Comparison of ENCODE assay signal across 17 mouse cellular contexts in genomic region chr9:42032419-42032818, GRCm38 (mm10).
DNase-seq lines count a peak whose midpoint lies in the region; ATAC-seq and TF ChIP-seq lines count a peak whose summit lies in the region.
"Had no signal": no experiment of that assay in that cellular context is flagged by ENCODE, and none has a peak within 500 bp of the region (broad histone marks: within the 10 kb centered on the region; RNA-seq: fewer than 3 reads in every experiment).

No protein-coding gene starts in this region.

- no peak for TF ChIP-seq CTCF in spleen, adult 2 months (IDR thresholded peaks at IDR 0.05; ENCODE audit: extremely low read depth, insufficient read depth, insufficient read length, insufficient replicate concordance)
- TF ChIP-seq CTCF in kidney, adult 2 months (conservative IDR thresholded peaks at IDR 0.05; ENCODE audit: insufficient read depth, insufficient read length, low read depth, low read length): no peak

- peak overlapping the region; percentile 54 for H3K27ac ChIP-seq in spleen, adult 2 months (ENCODE audit: insufficient read depth, low read length)
- H3K27ac ChIP-seq in kidney, adult 2 months (ENCODE audit: insufficient read depth, low read depth, low read length): no peak overlapping the region
- H3K27ac ChIP-seq: kidney, postnatal 0 days; lung, embryonic 15.5 days had no signal

- H3K4me3 ChIP-seq in spleen, adult 2 months (ENCODE audit: extremely low read depth, insufficient read depth, insufficient read length): no peak overlapping the region
- H3K4me3 ChIP-seq in kidney, adult 2 months (ENCODE audit: insufficient read depth, low read depth, low read length): no peak overlapping the region
- H3K4me3 ChIP-seq: heart, embryonic 12.5 days; lung, embryonic 15.5 days; myocyte had no signal

- DNase-seq in cerebellum, adult 9-10 months: peak; percentile 26
- no peak for DNase-seq in cerebellum, postnatal 4 days (ENCODE audit: low spot score in 2 of 2)
- DNase-seq in spleen, adult 2 months (ENCODE audit: low read depth in 1 of 2, low spot score in 2 of 2): peak in 1 of 2 experiments; percentile 25
- DNase-seq in spleen, postnatal 14 days (ENCODE audit: low spot score in 2 of 2): no peak
- peak; percentile 36 for DNase-seq in thymus, postnatal 4 days
- DNase-seq in layer of hippocampus, postnatal 10 days (ENCODE audit: low spot score in 2 of 2): no peak
- no peak for DNase-seq in kidney, adult 2 months
- DNase-seq: adrenal gland, postnatal 10 days; cerebellum, postnatal 10 days; gastrocnemius, postnatal 25 days; heart, postnatal 4 days; layer of hippocampus, adult 9-11 months had no signal

- H3K27me3 ChIP-seq in spleen, adult 2 months (ENCODE audit: control insufficient read depth, insufficient read depth, low read length): no peaks in the 10 kb centered on the region
- H3K27me3 ChIP-seq in kidney, adult 2 months (replicated peaks; ENCODE audit: control insufficient read depth, insufficient read depth, low read length): no peaks in the 10 kb centered on the region
- H3K27me3 ChIP-seq: heart, embryonic 12.5 days; lung, embryonic 15.5 days had no signal

- peaks cover 28% of the 10 kb centered on the region for H3K36me3 ChIP-seq in spleen, adult 2 months (ENCODE audit: control insufficient read depth, insufficient read depth, low read length)
- H3K36me3 ChIP-seq in kidney, adult 2 months (ENCODE audit: control insufficient read depth, insufficient read depth, low read length): no peaks in the 10 kb centered on the region
- H3K36me3 ChIP-seq: heart, embryonic 12.5 days; lung, embryonic 15.5 days had no signal

- 44% methylated on average over 9 of the region's 9 CpGs for WGBS in spleen, adult 2 months
- WGBS in kidney, adult 2 months: 64% methylated on average over 9 of the region's 9 CpGs

- peaks cover 63% of the 10 kb centered on the region for H3K4me1 ChIP-seq in spleen, adult 2 months (ENCODE audit: control insufficient read depth, insufficient read depth, insufficient read length)
- peaks cover 15% of the 10 kb centered on the region for H3K4me1 ChIP-seq in kidney, adult 2 months (ENCODE audit: control insufficient read depth, insufficient read depth, low read length)
- H3K4me1 ChIP-seq: heart, embryonic 12.5 days had no signal

- TF ChIP-seq POLR2A in spleen, adult 2 months (IDR thresholded peaks at IDR 0.05; ENCODE audit: low read depth, low read length): no peak
- TF ChIP-seq POLR2A in kidney, adult 2 months (IDR thresholded peaks at IDR 0.05; ENCODE audit: low read depth, low read length): no peak

- peak; percentile 14; the same call in 1 of the 2 replicates for ATAC-seq in neutrophil, adult 5-6 weeks (ENCODE audit: extremely low read depth, insufficient number of reproducible peaks, low FRiP score, poor library complexity, severe bottlenecking)

Comparison
In these comparisons a context has a peak if more than half of its experiments do, and no peak if none do; other contexts are left out.
1. DNase-seq: peak in cerebellum, adult 9-10 months (single experiment) and thymus, postnatal 4 days (single experiment); none in cerebellum, postnatal 4 days (0 of 2), spleen, postnatal 14 days (0 of 2), layer of hippocampus, postnatal 10 days (0 of 2) and kidney, adult 2 months (single experiment).